Mouse (Mus musculus): ENCODE results near the gene Rubcn.

DNA sequence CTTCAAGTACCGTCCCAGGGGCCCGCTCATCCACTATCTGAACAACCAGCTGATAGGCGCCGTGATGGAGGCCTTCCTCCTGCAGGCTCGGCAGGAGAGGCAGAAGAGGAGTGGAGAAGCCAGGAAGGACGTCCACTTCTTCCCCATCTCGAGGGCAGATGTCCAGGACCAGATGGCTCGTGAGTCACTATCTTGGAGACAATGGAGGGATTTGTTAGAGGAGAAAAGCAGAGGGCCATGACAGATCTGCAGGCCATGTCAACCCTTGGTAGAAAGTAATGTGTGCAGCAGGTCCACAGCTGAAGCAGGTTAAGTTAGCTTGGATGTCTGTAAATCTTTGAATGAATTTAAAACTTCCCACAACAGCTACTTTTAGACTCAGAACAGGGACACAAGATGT is 98.6 kb downstream of the Rubcn start:
- TF ChIP-seq POLR2A (IDR thresholded peaks at IDR 0.05; ENCODE audit: low read depth, low read length): no peak
- no peak for TF ChIP-seq CTCF (conservative IDR thresholded peaks at IDR 0.05 in 1 of 2, IDR thresholded peaks at IDR 0.05 in 1 of 2; ENCODE audit: low read depth in 2 of 2, low read length in 2 of 2)
- no peak for TF ChIP-seq EP300 (IDR thresholded peaks at IDR 0.05; ENCODE audit: low read length)
- no peak for TF ChIP-seq USF2 (conservative IDR thresholded peaks at IDR 0.05; ENCODE audit: low read depth, low read length)
- no peak for TF ChIP-seq KAT2A (IDR thresholded peaks at IDR 0.05; ENCODE audit: insufficient replicate concordance, low read length)
- TF ChIP-seq HCFC1 (IDR thresholded peaks at IDR 0.05; ENCODE audit: low read depth, low read length): no peak
- no peak for TF ChIP-seq POLR2AphosphoS2 (IDR thresholded peaks at IDR 0.05; ENCODE audit: low read depth, low read length)
- TF ChIP-seq MAFK (IDR thresholded peaks at IDR 0.05; ENCODE audit: insufficient replicate concordance, low read length): no peak
- no peak for TF ChIP-seq NRF1 (IDR thresholded peaks at IDR 0.05; ENCODE audit: low read depth, low read length)
- no peak for TF ChIP-seq SMC3 (IDR thresholded peaks at IDR 0.05; ENCODE audit: low read depth, low read length)
- no peak for TF ChIP-seq CHD2 (IDR thresholded peaks at IDR 0.05; ENCODE audit: low read length)
- no peak for TF ChIP-seq UBTF (IDR thresholded peaks at IDR 0.05; ENCODE audit: low read depth, low read length)
- no peak for TF ChIP-seq E2F4 (IDR thresholded peaks at IDR 0.05; ENCODE audit: insufficient replicate concordance, low read depth, low read length)
- no peak for TF ChIP-seq MAZ (IDR thresholded peaks at IDR 0.05; ENCODE audit: low read depth, low read length)
